Mouse (Mus musculus) myocyte (in vitro differentiated cells): ENCODE results near the gene Rest.

Experiments used
- MAX ChIP-seq: IDR thresholded peaks from one replicate; pipeline ENCODE4 v1.6.1; 2011; ENCODE audit warnings: low read depth, mild to moderate bottlenecking, control low read depth
- MYOD1 ChIP-seq, 3 experiments: IDR thresholded peaks; one replicate each; pipeline ENCODE4 v1.6.1; 2011; ENCODE audit warnings: control low read depth in 2 of 3, low read depth in 2 of 3, mild to moderate bottlenecking in 2 of 3, moderate library complexity in 1 of 3; ENCODE audit not compliant: insufficient read length in 2 of 3, control insufficient read depth in 1 of 3
- POLR2A ChIP-seq: IDR thresholded peaks from one replicate; pipeline ENCODE4 v1.6.1; 2011; ENCODE audit warnings: low read depth, mild to moderate bottlenecking, control low read depth, moderate library complexity; ENCODE audit not compliant: insufficient read length
- REST ChIP-seq: IDR thresholded peaks from one replicate; pipeline ENCODE4 v1.6.1; 2011; ENCODE audit warnings: mild to moderate bottlenecking, control low read depth, moderate library complexity; ENCODE audit not compliant: insufficient read depth, insufficient read length
- TCF12 ChIP-seq: IDR thresholded peaks from one replicate; pipeline ENCODE4 v1.6.1; 2011; ENCODE audit warnings: mild to moderate bottlenecking, control low read depth; ENCODE audit not compliant: poor library complexity, insufficient read depth, severe bottlenecking
- USF1 ChIP-seq: IDR thresholded peaks from one replicate; pipeline ENCODE4 v1.6.1; 2011; ENCODE audit warnings: low read depth, mild to moderate bottlenecking, control low read depth, moderate library complexity

DNA sequence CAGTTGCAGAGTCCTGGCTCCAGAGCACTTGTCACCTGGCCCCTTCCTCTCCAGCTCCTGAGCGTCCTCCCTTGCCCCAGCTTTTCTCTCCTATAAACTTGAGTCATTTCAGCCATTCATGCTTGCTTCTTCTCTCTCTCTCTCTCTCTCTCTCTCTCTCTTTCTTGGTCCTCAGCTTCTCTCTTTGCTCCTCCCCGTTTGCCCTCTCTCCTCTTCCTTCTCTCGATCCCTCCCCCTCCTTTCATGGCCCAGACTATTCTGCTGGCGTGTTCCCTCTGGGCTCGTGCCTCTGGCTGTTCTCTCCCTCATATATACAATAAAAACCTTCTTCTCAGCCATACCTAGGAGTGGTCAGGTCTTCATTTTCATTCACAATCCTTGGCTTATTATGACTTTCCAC, 13.6 kb upstream of the Rest start:
- TF ChIP-seq POLR2A (no peak), TCF12 (no peak), MAX (no peak), REST (no peak), USF1 (no peak), MYOD1 (IDR thresholded peaks at IDR 0.05; ENCODE audit: control insufficient read depth in 1 of 3, insufficient read length in 2 of 3, low read depth in 2 of 3) (no peak)
